29 mouse cellular contexts compared by ENCODE assay signal in the genomic region with DNA sequence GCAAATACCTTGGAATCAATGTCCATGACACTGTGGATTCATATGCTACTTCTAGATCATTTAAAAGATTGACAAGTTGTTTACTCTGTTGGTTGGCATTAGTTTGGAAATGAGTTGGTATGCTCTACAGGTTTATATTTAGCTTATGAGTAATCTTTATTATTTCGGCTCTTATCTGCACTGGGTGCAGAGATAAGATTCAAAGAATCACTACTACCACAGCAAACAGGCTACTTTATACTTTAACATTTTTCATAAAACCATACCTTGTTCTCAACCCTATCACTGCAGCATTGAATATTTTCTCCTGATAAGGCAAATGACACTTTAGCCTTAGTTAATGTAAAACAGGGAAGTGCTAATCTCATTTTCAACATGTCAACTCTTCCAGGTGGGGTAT.
"Had no signal": no experiment of that assay in that cellular context is flagged by ENCODE, and none has a peak within 500 bp of the region (broad histone marks: within the 10 kb centered on the region; RNA-seq: fewer than 3 reads in every experiment).

No protein-coding gene starts in this region.

- H3K36me3 ChIP-seq: heart, embryonic 13.5 days; heart, embryonic 15.5 days; hindbrain, embryonic 10.5 days; hindbrain, embryonic 12.5 days; kidney, embryonic 15.5 days; limb, embryonic 13.5 days; limb, embryonic 15.5 days; liver, embryonic 12.5 days had no signal

- H3K4me1 ChIP-seq: heart, embryonic 13.5 days; heart, embryonic 15.5 days; kidney, embryonic 15.5 days; limb, embryonic 13.5 days; limb, embryonic 15.5 days; liver, embryonic 12.5 days had no signal

- H3K4me2 ChIP-seq: heart, embryonic 11.5 days; heart, embryonic 13.5 days; heart, embryonic 15.5 days; hindbrain, embryonic 12.5 days; hindbrain, embryonic 14.5 days; kidney, embryonic 15.5 days; limb, embryonic 13.5 days; limb, embryonic 15.5 days; liver, embryonic 12.5 days had no signal

- H3K27ac ChIP-seq: gastrocnemius, adult 2 months; heart, adult 2 months; heart, embryonic 13.5 days; heart, embryonic 15.5 days; hindbrain, embryonic 10.5 days; hindbrain, embryonic 12.5 days; kidney, embryonic 15.5 days; kidney, postnatal 0 days; limb, embryonic 13.5 days; limb, embryonic 15.5 days; liver, embryonic 12.5 days; liver, embryonic 14.5 days had no signal

- H3K9ac ChIP-seq: heart, embryonic 13.5 days; heart, embryonic 15.5 days; hindbrain, embryonic 12.5 days; hindbrain, embryonic 14.5 days; kidney, embryonic 15.5 days; limb, embryonic 13.5 days; limb, embryonic 15.5 days; liver, embryonic 12.5 days; liver, embryonic 14.5 days had no signal

- H3K27me3 ChIP-seq: heart, embryonic 13.5 days; heart, embryonic 15.5 days; hindbrain, embryonic 12.5 days; kidney, embryonic 15.5 days; limb, embryonic 13.5 days; limb, embryonic 15.5 days; liver, embryonic 12.5 days had no signal

- ATAC-seq: hindbrain, embryonic 16.5 days; inflammation-experienced regulatory T-cells, adult 6 months; liver, embryonic 12.5 days had no signal

- DNase-seq: gastrocnemius, adult 2 months; gastrocnemius, postnatal 10 days; gastrocnemius, postnatal 25 days; heart, adult 11 months; heart, adult 2 months; heart, postnatal 14 days; heart, postnatal 4 days; kidney, adult 11 months; kidney, adult 2 months; kidney, adult 9 months; kidney, postnatal 14 days; kidney, postnatal 36 days; layer of hippocampus, adult 9-11 months; layer of hippocampus, postnatal 36 days; left cerebral cortex, postnatal 4 days had no signal

- H3K9me3 ChIP-seq: heart, embryonic 13.5 days; heart, embryonic 15.5 days; hindbrain, embryonic 10.5 days; hindbrain, embryonic 12.5 days; kidney, embryonic 15.5 days; limb, embryonic 13.5 days; limb, embryonic 15.5 days; liver, embryonic 12.5 days had no signal

- H3K4me3 ChIP-seq: gastrocnemius, adult 2 months; heart, adult 2 months; heart, embryonic 13.5 days; heart, embryonic 15.5 days; hindbrain, embryonic 10.5 days; hindbrain, embryonic 12.5 days; kidney, embryonic 15.5 days; limb, embryonic 13.5 days; limb, embryonic 15.5 days; liver, embryonic 12.5 days had no signal
